Mouse (Mus musculus): ENCODE data around the gene Nagpa.
A peak's percentile ranks its signal among the peaks of the same experiment; 100 is the strongest.
"Not testable (repeated sequence)": the region's sequence is repeated elsewhere in the genome, so short reads cannot be mapped to it uniquely, and the experiment has no call there.

Nagpa gene

GRCm38 (mm10) chr16:5203668-5204433 lies at the start of gene Nagpa:
Gene Nagpa (minus strand): TSS chr16:5204012.
- peak; percentile 67 for DNase-seq (ENCODE audit: low spot score)

- no peak for DNase-seq (ENCODE audit: low spot score)
Observed at GRCm38 (mm10) chr16:5252260-5252659, 48.4 kb upstream of the Nagpa start.

GRCm38 (mm10) chr16:5250891-5251290 lies 47.1 kb upstream of the Nagpa start:
- DNase-seq (ENCODE audit: low spot score) = no peak

- DNase-seq (ENCODE audit: low spot score) = no peak
Observed at GRCm38 (mm10) chr16:5244411-5244810, 40.6 kb upstream of the Nagpa start.

GRCm38 (mm10) chr16:5242882-5243281 lies 39.1 kb upstream of the Nagpa start:
- DNase-seq (ENCODE audit: low spot score) = no peak

- no peak for DNase-seq (ENCODE audit: low spot score)
Observed at GRCm38 (mm10) chr16:5242355-5242754, 38.5 kb upstream of the Nagpa start.

- peak; percentile 72 for DNase-seq (ENCODE audit: low spot score)
Observed at GRCm38 (mm10) chr16:5233418-5234313, 29.9 kb upstream of the Nagpa start, which contains the start of gene Alg1. Gene Alg1 (plus strand): TSS chr16:5233621.

GRCm38 (mm10) chr16:5232982-5233381 lies 29.2 kb upstream of the Nagpa start:
- no peak for DNase-seq (ENCODE audit: low spot score)

- not testable (repeated sequence) for DNase-seq (ENCODE audit: low spot score)
Observed at GRCm38 (mm10) chr16:5228103-5228502, 24.3 kb upstream of the Nagpa start.

- DNase-seq (ENCODE audit: low spot score) = not testable (repeated sequence)
Observed at GRCm38 (mm10) chr16:5227501-5227900, 23.7 kb upstream of the Nagpa start.

GRCm38 (mm10) chr16:5226534-5226933 lies 22.7 kb upstream of the Nagpa start:
- not testable (repeated sequence) for DNase-seq (ENCODE audit: low spot score)

- no peak for DNase-seq (ENCODE audit: low spot score)
Observed at GRCm38 (mm10) chr16:5222140-5222539, 18.3 kb upstream of the Nagpa start, which contains the start of gene AU021092. Gene AU021092 (minus strand): TSS chr16:5222299.

- no peak for DNase-seq (ENCODE audit: low spot score)
Observed at GRCm38 (mm10) chr16:5221403-5221802, 17.6 kb upstream of the Nagpa start.

GRCm38 (mm10) chr16:5217341-5218133 lies 13.7 kb upstream of the Nagpa start:
- no peak for DNase-seq (ENCODE audit: low spot score)

- DNase-seq (ENCODE audit: low spot score) = no peak
Observed at GRCm38 (mm10) chr16:5216686-5217085, 12.9 kb upstream of the Nagpa start.

GRCm38 (mm10) chr16:5214126-5214525 lies 10.3 kb upstream of the Nagpa start:
- no peak for DNase-seq (ENCODE audit: low spot score)

- DNase-seq (ENCODE audit: low spot score) = no peak
Observed at GRCm38 (mm10) chr16:5212150-5212549, 8.3 kb upstream of the Nagpa start.

GRCm38 (mm10) chr16:5210365-5210764 lies 6.6 kb upstream of the Nagpa start:
- no peak for DNase-seq (ENCODE audit: low spot score)

- peak; percentile 38 for DNase-seq (ENCODE audit: low spot score)
Observed at GRCm38 (mm10) chr16:5206051-5206450, 2.2 kb upstream of the Nagpa start.

- DNase-seq (ENCODE audit: low spot score) = no peak
Observed at GRCm38 (mm10) chr16:5205431-5205970, 1.7 kb upstream of the Nagpa start.

GRCm38 (mm10) chr16:5203200-5203599 lies 612 bp downstream of the Nagpa start:
- no peak for DNase-seq (ENCODE audit: low spot score)

- DNase-seq (ENCODE audit: low spot score) = peak; percentile 50
Observed at GRCm38 (mm10) chr16:5202681-5203080, 1.1 kb downstream of the Nagpa start.

All from layer of hippocampus, adult 9-10 months (tissue).